Comparison of ENCODE assay signal across 8 mouse cellular contexts in the genomic region with DNA sequence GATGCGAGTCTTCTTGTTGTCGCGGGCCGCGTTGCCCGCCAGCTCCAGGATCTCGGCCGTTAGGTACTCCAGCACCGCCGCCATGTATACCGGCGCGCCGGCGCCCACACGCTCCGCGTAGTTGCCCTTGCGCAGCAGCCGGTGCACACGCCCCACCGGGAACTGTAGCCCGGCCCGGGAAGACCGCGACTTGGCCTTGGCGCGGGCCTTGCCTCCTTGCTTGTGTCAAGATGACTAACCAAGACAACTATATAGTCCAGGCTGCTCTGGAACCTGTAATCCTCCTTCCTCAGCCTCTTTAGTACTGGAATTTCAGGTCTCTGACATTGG. TPM values are rescaled to one million over a fixed set of nuclear protein-coding genes. Genes with fewer than 3 reads are reported as not detected.
A peak's percentile ranks its signal among the peaks of the same experiment; 100 is the strongest.
DNase-seq lines count a peak whose midpoint lies in the region; ATAC-seq and TF ChIP-seq lines count a peak whose summit lies in the region.
"Not testable (repeated sequence)": the region's sequence is repeated elsewhere in the genome, so short reads cannot be mapped to it uniquely, and the experiment has no call there.

No protein-coding gene starts in this region.

- intact Hi-C loops in heart, postnatal 10 days (cut with DNase I): not testable (repeated sequence)

- ATAC-seq in forebrain, embryonic 15.5 days (replicated peaks): peak; percentile 64
- peak; percentile 80 for ATAC-seq in liver, embryonic 14.5 days (ENCODE audit: insufficient read depth)

- not testable (repeated sequence) for TF ChIP-seq CTCF in E14TG2a.4 (conservative IDR thresholded peaks at IDR 0.05; ENCODE audit: low read length); liver, embryonic 14.5 days (IDR thresholded peaks at IDR 0.05; ENCODE audit: low read depth)

- peak; percentile 66 for DNase-seq in cerebellum, adult 11-12 months
- peak; percentile 61 to 68 for DNase-seq in heart, postnatal 10 days
- peak; percentile 21 to 57 for DNase-seq in kidney, postnatal 25 days
- DNase-seq in liver, embryonic 14.5 days (ENCODE audit: low read depth in 3 of 3, low spot score in 3 of 3): peak in 2 of 3 experiments; percentile 49 to 51
- DNase-seq in natural killer cell, adult 2 months (ENCODE audit: low spot score in 2 of 2): peak; percentile 35 to 38
- peak; percentile 41 for DNase-seq in splenic B cell, adult 2 months (ENCODE audit: low read depth, low spot score)

- 0 out of 2 replicates have a peak overlapping the region, but pooled peaks have one; percentile 35 for H3K9ac ChIP-seq in forebrain, embryonic 15.5 days (replicated peaks)
- H3K9ac ChIP-seq in liver, embryonic 14.5 days (replicated peaks): not testable (repeated sequence)

- peaks cover 33% of the 10 kb centered on the region for H3K4me1 ChIP-seq in E14TG2a.4 (replicated peaks; ENCODE audit: low read depth, low read length)
- H3K4me1 ChIP-seq in forebrain, embryonic 15.5 days; liver, embryonic 14.5 days (replicated peaks; ENCODE audit: control insufficient read depth in 2 of 2, insufficient read depth in 2 of 2, low read length in 1 of 2): not testable (repeated sequence)

- 4% methylated on average over 27 of the region's 28 CpGs for WGBS in forebrain, embryonic 15.5 days
- WGBS in liver, embryonic 14.5 days (ENCODE audit: insufficient replicate concordance): 2% methylated on average over 23 of the region's 28 CpGs

- H3K36me3 ChIP-seq in E14TG2a.4 (ENCODE audit: insufficient read depth, low read length); forebrain, embryonic 15.5 days; liver, embryonic 14.5 days (replicated peaks; ENCODE audit: control insufficient read depth, insufficient read depth, low read depth); splenic B cell, adult 2 months (ENCODE audit: control insufficient read depth, insufficient read depth, low read length, poor library complexity, severe bottlenecking): not testable (repeated sequence)

- H3K4me3 ChIP-seq in E14TG2a.4 (replicated peaks; ENCODE audit: low read length): peak overlapping the region; percentile 74
- H3K4me3 ChIP-seq in forebrain, embryonic 15.5 days: peak overlapping the region; percentile 34
- H3K4me3 ChIP-seq in liver, embryonic 14.5 days (ENCODE audit: insufficient read depth in 1 of 2, low read depth in 2 of 2, low read length in 2 of 2): not testable (repeated sequence)

- H3K9me3 ChIP-seq in E14TG2a.4 (ENCODE audit: low read length): peaks cover 24% of the 10 kb centered on the region
- H3K9me3 ChIP-seq in forebrain, embryonic 15.5 days; liver, embryonic 14.5 days (ENCODE audit: control insufficient read depth, low read length): not testable (repeated sequence)

- H3K4me2 ChIP-seq in forebrain, embryonic 15.5 days (replicated peaks): peak overlapping the region; percentile 56
- H3K4me2 ChIP-seq in liver, embryonic 14.5 days (ENCODE audit: low read depth): peak overlapping the region; percentile 34

- H3K27ac ChIP-seq in forebrain, embryonic 15.5 days (replicated peaks); liver, embryonic 14.5 days: not testable (repeated sequence)

- peaks cover 13% of the 10 kb centered on the region for H3K27me3 ChIP-seq in E14TG2a.4 (ENCODE audit: insufficient read depth, low read length)
- not testable (repeated sequence) for H3K27me3 ChIP-seq in forebrain, embryonic 15.5 days; liver, embryonic 14.5 days (ENCODE audit: control insufficient read depth, insufficient read depth, low read length); splenic B cell, adult 2 months (ENCODE audit: control insufficient read depth, insufficient read depth, low read length, poor library complexity, severe bottlenecking)

- TF ChIP-seq EP300 in liver, embryonic 14.5 days (IDR thresholded peaks at IDR 0.05; ENCODE audit: low read depth): not testable (repeated sequence)

RNA-seq across cellular contexts. Expression of gene Nxnl2, which starts 32.0 kb away (rescaled TPM):
- polyA plus RNA-seq in forebrain, embryonic 15.5 days (2015; fragmentation: Nextera tagmentation; extraction: Ambion mirVana): 0.97 and 1.4 TPM in 2 replicates
- total RNA-seq in heart, postnatal 10 days (2021): 1 to 10 TPM; 1.3 to 3.3 TPM
- 0.04 and 0.13 TPM in 2 replicates for polyA plus RNA-seq in liver, embryonic 14.5 days (2012; rRNA removed)
- polyA plus RNA-seq in liver, embryonic 14.5 days (2014; fragmentation: Nextera tagmentation; extraction: Ambion mirVana): not detected in 2 replicates
